Mouse (Mus musculus): ENCODE data around the gene Lcat. TPM values are rescaled to one million over a fixed set of nuclear protein-coding genes. Genes with fewer than 3 reads are reported as not detected.

The Lcat gene
- total and polyA plus RNA-seq, 3 experiments: 1.1 to 2.5 TPM; not detected in 1

DNA sequence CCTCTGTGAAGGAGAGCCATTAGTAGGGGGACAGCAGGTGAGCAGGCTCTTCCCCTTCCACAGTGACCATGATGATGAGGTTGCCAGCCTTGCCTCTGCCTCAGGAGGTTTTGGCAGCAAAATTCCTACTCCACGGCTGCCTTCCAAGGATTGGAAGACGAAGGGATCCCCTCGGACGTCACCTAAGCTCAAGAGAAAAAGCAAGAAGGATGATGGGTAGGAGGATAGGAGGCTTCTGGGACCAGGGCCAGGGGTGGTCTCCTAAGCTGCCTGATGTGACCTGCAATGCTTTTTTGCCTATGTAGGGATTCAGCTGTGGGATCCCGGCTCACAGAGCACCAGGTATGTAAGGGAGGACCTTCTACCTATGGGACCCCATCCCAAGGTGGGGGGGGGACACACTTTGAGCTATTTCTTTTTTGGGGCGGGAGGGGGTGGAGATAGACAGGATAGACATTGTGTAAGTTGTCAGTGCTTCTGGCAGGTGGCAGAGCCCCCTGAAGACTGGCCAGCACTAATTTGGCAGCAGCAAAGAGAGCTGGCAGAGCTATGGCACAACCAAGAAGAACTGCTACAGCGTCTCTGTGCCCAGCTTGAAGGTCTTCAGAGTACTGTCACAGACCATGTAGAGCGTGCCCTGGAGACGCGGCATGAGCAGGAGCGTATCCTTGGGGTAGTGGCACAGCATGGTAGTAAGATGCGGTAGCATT, 53.3 kb downstream of the Lcat start:
- peaks cover 0 to 9% of the 10 kb centered on the region in 2 experiments; a peak in 2 of 4 replicates for H3K36me3 ChIP-seq (ENCODE audit: control insufficient read depth in 1 of 2, insufficient read depth in 2 of 2, low read length in 2 of 2)
- no peak overlapping the region for H3K27ac ChIP-seq (ENCODE audit: control insufficient read depth, low read depth, low read length)
- no peak overlapping the region for H3K4me3 ChIP-seq (ENCODE audit: control insufficient read depth in 1 of 2, insufficient read depth in 1 of 2, low read depth in 2 of 2, low read length in 2 of 2)
- H3K9me3 ChIP-seq (replicated peaks; ENCODE audit: insufficient read depth, low read length): no peaks in the 10 kb centered on the region
- no peaks in the 10 kb centered on the region for H3K79me2 ChIP-seq (ENCODE audit: control insufficient read depth, insufficient read depth, low read length, poor library complexity)
- no peak for TF ChIP-seq POLR2AphosphoS5 (IDR thresholded peaks at IDR 0.05; ENCODE audit: borderline replicate concordance, low read depth, low read length)
- no peaks in the 10 kb centered on the region for H3K27me3 ChIP-seq (ENCODE audit: control insufficient read depth in 1 of 2, insufficient read depth in 2 of 2, low read length in 2 of 2)
- H3K9ac ChIP-seq (ENCODE audit: control insufficient read depth, low read depth, low read length, poor library complexity, severe bottlenecking): no peak overlapping the region
- H3K4me1 ChIP-seq (ENCODE audit: control insufficient read depth in 1 of 2, insufficient read depth in 2 of 2, low read length in 2 of 2): no peaks in the 10 kb centered on the region
- DNase-seq (ENCODE audit: low read depth, low spot score): no peak

Other genes starting within 250 kb of the Lcat start
- gene Acd, start 242.3 kb downstream of the Lcat start, total RNA-seq (2012; rRNA removed): 7.5 and 9.3 TPM in 2 replicates
- 10 to 100 TPM in 1 of 2 experiments, not detected in 1; 53.9 TPM for gene Acd, start 242.3 kb downstream of the Lcat start, polyA plus RNA-seq (2012; ENCODE audit: insufficient read depth in 1 of 2, insufficient read length in 2 of 2, low read depth in 1 of 2, low replicate concordance in 2 of 2, missing spikeins in 1 of 2)
- 12.3 and 13.7 TPM in 2 replicates for gene Pard6a, start 242.2 kb downstream of the Lcat start, total RNA-seq (2012; rRNA removed)
- 10 to 100 TPM in 1 of 2 experiments, not detected in 1; 20.5 TPM for gene Pard6a, start 242.2 kb downstream of the Lcat start, polyA plus RNA-seq (2012; ENCODE audit: insufficient read depth in 1 of 2, insufficient read length in 2 of 2, low read depth in 1 of 2, low replicate concordance in 2 of 2, missing spikeins in 1 of 2)
- 0.13 and 0.23 TPM in 2 replicates for gene 4933405L10Rik, start 235.7 kb downstream of the Lcat start, total RNA-seq (2012; rRNA removed)
- gene 4933405L10Rik, start 235.7 kb downstream of the Lcat start, polyA plus RNA-seq (2012; ENCODE audit: insufficient read depth in 1 of 2, insufficient read length in 2 of 2, low read depth in 1 of 2, low replicate concordance in 2 of 2, missing spikeins in 1 of 2): under 1 TPM in 1 of 2 experiments, not detected in 1; 0.42 TPM
- gene Enkd1, start 235.2 kb downstream of the Lcat start, total RNA-seq (2012; rRNA removed): 22.0 TPM in 2 replicates
- 10 to 100 TPM in 1 of 2 experiments, not detected in 1; 42.6 TPM for gene Enkd1, start 235.2 kb downstream of the Lcat start, polyA plus RNA-seq (2012; ENCODE audit: insufficient read depth in 1 of 2, insufficient read length in 2 of 2, low read depth in 1 of 2, low replicate concordance in 2 of 2, missing spikeins in 1 of 2)
- gene Gfod2, start 184.7 kb downstream of the Lcat start, total RNA-seq (2012; rRNA removed): 7.0 and 8.3 TPM in 2 replicates
- gene Gfod2, start 184.7 kb downstream of the Lcat start, polyA plus RNA-seq (2012; ENCODE audit: insufficient read depth in 1 of 2, insufficient read length in 2 of 2, low read depth in 1 of 2, low replicate concordance in 2 of 2, missing spikeins in 1 of 2): 1 to 10 TPM in 1 of 2 experiments, not detected in 1; 7.0 TPM
- gene Ranbp10, start 116.0 kb downstream of the Lcat start, total RNA-seq (2012; rRNA removed): 7.4 and 7.7 TPM in 2 replicates
- 10 to 100 TPM in 1 of 2 experiments, not detected in 1; 22.1 TPM for gene Ranbp10, start 116.0 kb downstream of the Lcat start, polyA plus RNA-seq (2012; ENCODE audit: insufficient read depth in 1 of 2, insufficient read length in 2 of 2, low read depth in 1 of 2, low replicate concordance in 2 of 2, missing spikeins in 1 of 2)
- not detected in 2 replicates for gene Tsnaxip1, start 115.7 kb downstream of the Lcat start, total RNA-seq (2012; rRNA removed)
- gene Tsnaxip1, start 115.7 kb downstream of the Lcat start, polyA plus RNA-seq (2012; ENCODE audit: insufficient read depth in 1 of 2, insufficient read length in 2 of 2, low read depth in 1 of 2, low replicate concordance in 2 of 2, missing spikeins in 1 of 2): under 1 TPM in 1 of 2 experiments, not detected in 1; 0.10 TPM
- 14.2 and 15.7 TPM in 2 replicates for gene Cenpt, start 90.1 kb downstream of the Lcat start, total RNA-seq (2012; rRNA removed)
- gene Cenpt, start 90.1 kb downstream of the Lcat start, polyA plus RNA-seq (2012; ENCODE audit: insufficient read depth in 1 of 2, insufficient read length in 2 of 2, low read depth in 1 of 2, low replicate concordance in 2 of 2, missing spikeins in 1 of 2): 10 to 100 TPM in 1 of 2 experiments, not detected in 1; 26.5 TPM
- gene Thap11, start 88.2 kb downstream of the Lcat start, total RNA-seq (2012; rRNA removed): 41.9 and 48.8 TPM in 2 replicates
- 10 to 100 TPM in 1 of 2 experiments, not detected in 1; 51.4 TPM for gene Thap11, start 88.2 kb downstream of the Lcat start, polyA plus RNA-seq (2012; ENCODE audit: insufficient read depth in 1 of 2, insufficient read length in 2 of 2, low read depth in 1 of 2, low replicate concordance in 2 of 2, missing spikeins in 1 of 2)
- 167 and 198 TPM in 2 replicates for gene Nutf2, start 82.8 kb downstream of the Lcat start, total RNA-seq (2012; rRNA removed)
- gene Nutf2, start 82.8 kb downstream of the Lcat start, polyA plus RNA-seq (2012; ENCODE audit: insufficient read depth in 1 of 2, insufficient read length in 2 of 2, low read depth in 1 of 2, low replicate concordance in 2 of 2, missing spikeins in 1 of 2): 10 to 100 TPM in 1 of 2 experiments, not detected in 1; 28.0 TPM
- 44.5 and 46.1 TPM in 2 replicates for gene Edc4, start 62.5 kb downstream of the Lcat start, total RNA-seq (2012; rRNA removed)
- 10 to 100 TPM in 1 of 2 experiments, not detected in 1; 72.1 TPM for gene Edc4, start 62.5 kb downstream of the Lcat start, polyA plus RNA-seq (2012; ENCODE audit: insufficient read depth in 1 of 2, insufficient read length in 2 of 2, low read depth in 1 of 2, low replicate concordance in 2 of 2, missing spikeins in 1 of 2)
- not detected in 2 replicates for gene Nrn1l, start 49.8 kb downstream of the Lcat start, total RNA-seq (2012; rRNA removed)
- gene Nrn1l, start 49.8 kb downstream of the Lcat start, polyA plus RNA-seq (2012; ENCODE audit: insufficient read depth in 1 of 2, insufficient read length in 2 of 2, low read depth in 1 of 2, low replicate concordance in 2 of 2, missing spikeins in 1 of 2): under 1 TPM in 1 of 2 experiments, not detected in 1; 0.39 TPM
- 11.5 and 12.9 TPM in 2 replicates for gene Pskh1, start 42.9 kb downstream of the Lcat start, total RNA-seq (2012; rRNA removed)
- 10 to 100 TPM in 1 of 2 experiments, not detected in 1; 26.2 TPM for gene Pskh1, start 42.9 kb downstream of the Lcat start, polyA plus RNA-seq (2012; ENCODE audit: insufficient read depth in 1 of 2, insufficient read length in 2 of 2, low read depth in 1 of 2, low replicate concordance in 2 of 2, missing spikeins in 1 of 2)
- gene Ctrl, start 9.5 kb downstream of the Lcat start, total RNA-seq (2012; rRNA removed): 0.69 and 1.5 TPM in 2 replicates
- 1 to 10 TPM in 1 of 2 experiments, not detected in 1; 3.0 TPM for gene Ctrl, start 9.5 kb downstream of the Lcat start, polyA plus RNA-seq (2012; ENCODE audit: insufficient read depth in 1 of 2, insufficient read length in 2 of 2, low read depth in 1 of 2, low replicate concordance in 2 of 2, missing spikeins in 1 of 2)
- gene Psmb10, start 4.9 kb downstream of the Lcat start, total RNA-seq (2012; rRNA removed): 228 and 275 TPM in 2 replicates
- 100 to 1,000 TPM in 1 of 2 experiments, not detected in 1; 193 TPM for gene Psmb10, start 4.9 kb downstream of the Lcat start, polyA plus RNA-seq (2012; ENCODE audit: insufficient read depth in 1 of 2, insufficient read length in 2 of 2, low read depth in 1 of 2, low replicate concordance in 2 of 2, missing spikeins in 1 of 2)
- gene Slc12a4, start 22.7 kb upstream of the Lcat start, total RNA-seq (2012; rRNA removed): 22.2 and 25.6 TPM in 2 replicates
- 10 to 100 TPM in 1 of 2 experiments, not detected in 1; 32.3 TPM for gene Slc12a4, start 22.7 kb upstream of the Lcat start, polyA plus RNA-seq (2012; ENCODE audit: insufficient read depth in 1 of 2, insufficient read length in 2 of 2, low read depth in 1 of 2, low replicate concordance in 2 of 2, missing spikeins in 1 of 2)
- not detected in 2 replicates for gene Dpep3, start 36.0 kb upstream of the Lcat start, total RNA-seq (2012; rRNA removed)
- gene Dpep3, start 36.0 kb upstream of the Lcat start, polyA plus RNA-seq (2012; ENCODE audit: insufficient read depth in 1 of 2, insufficient read length in 2 of 2, low read depth in 1 of 2, low replicate concordance in 2 of 2, missing spikeins in 1 of 2): under 1 TPM in 1 of 2 experiments, not detected in 1; 0.11 TPM
- 8.6 and 9.2 TPM in 2 replicates for gene Dus2, start 48.0 kb upstream of the Lcat start, total RNA-seq (2012; rRNA removed)
- gene Dus2, start 48.0 kb upstream of the Lcat start, polyA plus RNA-seq (2012; ENCODE audit: insufficient read depth in 1 of 2, insufficient read length in 2 of 2, low read depth in 1 of 2, low replicate concordance in 2 of 2, missing spikeins in 1 of 2): 10 to 100 TPM in 1 of 2 experiments, not detected in 1; 11.9 TPM
- not detected in 2 replicates for gene Dpep2nb, start 62.6 kb upstream of the Lcat start, total RNA-seq (2012; rRNA removed)
- gene Dpep2nb, start 62.6 kb upstream of the Lcat start, polyA plus RNA-seq (2012; ENCODE audit: insufficient read depth in 1 of 2, insufficient read length in 2 of 2, low read depth in 1 of 2, low replicate concordance in 2 of 2, missing spikeins in 1 of 2): under 1 TPM in 1 of 2 experiments, not detected in 1; 0.14 TPM
- 23.4 and 29.9 TPM in 2 replicates for gene Ddx28, start 68.5 kb upstream of the Lcat start, total RNA-seq (2012; rRNA removed)
- 10 to 100 TPM in 1 of 2 experiments, not detected in 1; 21.8 TPM for gene Ddx28, start 68.5 kb upstream of the Lcat start, polyA plus RNA-seq (2012; ENCODE audit: insufficient read depth in 1 of 2, insufficient read length in 2 of 2, low read depth in 1 of 2, low replicate concordance in 2 of 2, missing spikeins in 1 of 2)
- gene Nfatc3, start 115.5 kb upstream of the Lcat start, total RNA-seq (2012; rRNA removed): 14.4 and 16.9 TPM in 2 replicates
- 10 to 100 TPM; 50.2 to 59.3 TPM for gene Nfatc3, start 115.5 kb upstream of the Lcat start, polyA plus RNA-seq (2012; ENCODE audit: insufficient read depth in 1 of 2, insufficient read length in 2 of 2, low read depth in 1 of 2, low replicate concordance in 2 of 2, missing spikeins in 1 of 2)
- 1.3 and 2.3 TPM in 2 replicates for gene Esrp2, start 193.6 kb upstream of the Lcat start, total RNA-seq (2012; rRNA removed)
- gene Esrp2, start 193.6 kb upstream of the Lcat start, polyA plus RNA-seq (2012; ENCODE audit: insufficient read depth in 1 of 2, insufficient read length in 2 of 2, low read depth in 1 of 2, low replicate concordance in 2 of 2, missing spikeins in 1 of 2): 1 to 10 TPM in 1 of 2 experiments, not detected in 1; 4.5 TPM
- 4.0 and 6.2 TPM in 2 replicates for gene Pla2g15, start 207.0 kb upstream of the Lcat start, total RNA-seq (2012; rRNA removed)
- 1 to 10 TPM in 1 of 2 experiments, not detected in 1; 9.4 TPM for gene Pla2g15, start 207.0 kb upstream of the Lcat start, polyA plus RNA-seq (2012; ENCODE audit: insufficient read depth in 1 of 2, insufficient read length in 2 of 2, low read depth in 1 of 2, low replicate concordance in 2 of 2, missing spikeins in 1 of 2)
- 26.2 and 34.4 TPM in 2 replicates for gene Slc7a6, start 225.5 kb upstream of the Lcat start, total RNA-seq (2012; rRNA removed)
- 10 to 100 TPM in 1 of 2 experiments, not detected in 1; 48.2 TPM for gene Slc7a6, start 225.5 kb upstream of the Lcat start, polyA plus RNA-seq (2012; ENCODE audit: insufficient read depth in 1 of 2, insufficient read length in 2 of 2, low read depth in 1 of 2, low replicate concordance in 2 of 2, missing spikeins in 1 of 2)